Mouse (Mus musculus) kidney, adult 2 months (tissue): Measurements from ENCODE around the gene Exosc6.
A peak's percentile ranks its signal among the peaks of the same experiment; 100 is the strongest.

ENCODE experiments used
- CTCF ChIP-seq: fragments of 200-500 bp; conservative IDR thresholded peaks from 2 replicates; pipeline ENCODE4 v1.5.1; 2011; ENCODE audit warnings: low read depth, mild to moderate bottlenecking, control low read depth, low read length, moderate library complexity, mixed read lengths; ENCODE audit not compliant: insufficient read depth, insufficient read length
- POLR2A ChIP-seq: fragments of 200-500 bp; IDR thresholded peaks from one replicate; pipeline ENCODE4 v1.6.1; 2011; ENCODE audit warnings: low read depth, low read length, control low read depth

DNA sequence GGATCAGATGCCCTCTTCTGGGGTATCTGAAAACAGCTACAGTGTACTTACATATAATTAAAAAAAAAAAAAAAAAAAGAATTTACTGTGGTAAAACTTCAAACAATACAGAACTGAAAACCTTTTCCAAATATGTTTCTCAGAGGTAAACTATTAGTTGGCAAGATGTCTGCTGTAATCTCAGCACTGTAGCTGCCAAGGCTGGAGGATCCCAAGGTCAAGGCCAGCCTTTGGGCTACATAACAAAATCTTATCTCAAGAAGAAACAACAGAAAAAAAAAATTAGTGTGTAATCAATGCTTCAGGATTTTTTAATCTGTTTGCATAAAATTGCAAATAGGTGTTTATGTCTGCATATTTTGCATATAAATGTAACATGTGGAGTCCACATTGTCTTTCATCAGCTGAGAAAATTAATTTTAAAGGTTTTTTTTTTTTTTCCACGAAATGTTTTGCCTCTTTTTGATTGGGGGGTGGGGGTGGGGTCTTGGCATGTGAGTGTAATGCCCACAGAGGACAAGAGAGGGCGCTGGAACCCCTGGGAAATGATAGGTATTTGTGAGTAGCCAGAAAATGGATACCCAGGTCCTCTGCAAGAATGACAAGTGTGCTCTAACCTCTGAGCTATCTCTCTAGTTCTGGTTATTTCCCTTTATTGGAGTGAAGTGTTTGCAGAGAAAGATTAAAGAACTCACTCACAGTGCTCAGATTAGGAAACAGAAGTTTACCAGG is 12.0 kb upstream of the Exosc6 start:
- TF ChIP-seq CTCF: peak; percentile 40; the same call in 1 of the 2 replicates
- TF ChIP-seq POLR2A: no peak
